Mouse (Mus musculus): ENCODE data around the gene Ndufs6.

Ndufs6 gene

DNA sequence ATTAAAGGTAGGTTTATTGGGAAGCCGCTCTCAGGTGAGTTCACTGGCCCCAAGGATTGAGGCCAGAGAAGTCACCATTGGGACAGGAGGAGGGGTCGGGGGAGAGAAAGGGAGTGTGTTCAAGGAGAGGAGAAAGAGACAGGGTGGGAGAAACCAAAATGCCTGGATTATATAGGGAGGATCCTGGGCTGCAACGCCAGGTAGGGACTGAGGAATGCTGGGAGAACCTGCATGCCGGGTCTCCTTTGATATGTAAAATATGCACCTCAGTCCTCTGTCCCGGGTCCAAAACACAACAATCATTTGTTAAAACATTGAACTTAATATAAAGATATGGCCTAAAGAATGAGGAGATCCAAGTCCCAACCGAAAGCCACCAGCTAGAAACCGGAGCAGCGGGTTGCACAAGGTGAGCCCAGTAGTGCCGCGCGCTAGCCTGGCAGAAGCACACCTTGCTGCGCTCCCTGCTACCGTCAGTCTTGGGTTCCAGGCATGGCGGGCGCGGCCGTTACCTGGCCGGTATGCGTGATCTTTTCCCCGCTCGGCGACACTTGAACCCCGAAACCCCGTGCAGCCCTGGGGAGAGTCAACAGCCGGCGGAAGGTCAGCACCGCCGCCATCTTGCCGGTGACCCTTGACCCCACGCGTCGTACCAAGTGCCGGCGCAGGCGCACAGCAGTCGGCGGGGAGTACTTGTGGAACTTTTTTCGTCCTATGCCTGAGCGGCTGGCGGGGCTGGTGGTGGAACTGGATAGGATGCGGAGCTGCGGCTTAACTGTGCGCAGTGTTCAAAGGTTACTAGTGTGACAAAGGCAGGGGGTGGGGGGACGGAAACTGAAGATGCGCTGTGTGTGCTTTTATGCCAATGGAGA is at the start of gene Ndufs6, which contains the start of gene Mrpl36:
Gene Ndufs6, minus strand, starts transcription at position 716 of the 872 bp plus-strand sequence.
Gene Mrpl36, plus strand, starts transcription at position 687 of the 872 bp plus-strand sequence.
- DNase-seq (ENCODE audit: low spot score in 2 of 2): peak; percentile 89 to 92

DNA sequence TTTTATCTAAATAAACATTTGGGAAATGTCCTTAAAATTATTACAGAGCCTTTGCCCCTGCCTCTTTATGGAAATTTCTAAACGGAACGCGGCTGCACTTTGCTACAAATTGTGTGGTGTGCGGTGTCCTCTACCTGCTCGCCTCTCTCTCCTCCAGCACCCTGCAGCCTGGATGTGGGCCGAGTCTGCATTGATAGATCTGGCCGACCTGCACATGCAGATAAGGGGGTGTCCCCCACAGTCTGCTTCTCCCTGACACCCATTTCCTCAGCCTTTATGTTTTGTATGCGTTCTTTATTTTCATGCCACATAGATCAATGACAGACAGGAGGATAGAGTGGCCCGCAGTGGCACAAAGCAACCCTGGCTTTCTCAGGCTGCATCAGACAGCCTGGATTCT is 49.3 kb upstream of the Ndufs6 start:
- no peak for DNase-seq (ENCODE audit: low spot score in 2 of 2)

DNA sequence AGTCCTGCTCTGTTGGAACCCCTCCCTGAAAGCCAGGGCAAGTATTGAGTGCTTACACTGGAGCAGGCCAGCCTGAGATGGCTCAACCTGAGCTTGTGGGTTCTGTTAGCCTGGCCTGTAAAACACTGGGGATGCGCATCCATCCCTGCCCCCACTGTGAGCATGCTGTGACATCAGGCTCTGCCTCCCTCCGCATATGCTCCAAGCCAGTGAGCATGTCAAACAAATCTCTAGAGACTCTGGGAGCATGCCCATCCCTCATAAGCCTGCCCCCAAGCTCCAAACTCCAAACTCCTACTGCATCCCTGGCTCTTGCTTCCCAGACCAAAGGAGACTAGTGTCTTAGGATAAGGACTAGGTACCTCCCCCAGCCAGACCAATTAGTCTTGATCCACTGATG is 46.3 kb upstream of the Ndufs6 start:
- no peak for DNase-seq (ENCODE audit: low spot score in 2 of 2)

DNA sequence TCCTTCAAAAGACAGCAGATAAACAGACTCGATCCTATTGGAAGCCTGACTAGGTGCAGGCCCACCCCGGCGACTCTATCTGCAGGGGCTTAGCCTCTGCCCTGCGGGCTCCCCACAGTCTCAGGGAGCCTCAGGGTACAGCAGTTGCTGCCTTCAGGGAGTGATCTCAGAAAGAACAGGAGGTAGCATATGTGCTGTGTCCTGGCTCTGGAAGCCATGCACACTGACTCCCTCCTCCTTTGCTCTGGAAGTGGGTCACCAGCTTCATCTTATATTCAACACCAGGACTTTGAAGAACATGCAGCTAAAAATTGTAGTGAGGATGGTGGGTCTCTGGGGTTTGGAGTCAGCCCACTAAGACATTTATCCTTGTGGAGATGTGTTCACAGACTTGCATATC is 45.0 kb upstream of the Ndufs6 start:
- DNase-seq (ENCODE audit: low spot score in 2 of 2): no peak

DNA sequence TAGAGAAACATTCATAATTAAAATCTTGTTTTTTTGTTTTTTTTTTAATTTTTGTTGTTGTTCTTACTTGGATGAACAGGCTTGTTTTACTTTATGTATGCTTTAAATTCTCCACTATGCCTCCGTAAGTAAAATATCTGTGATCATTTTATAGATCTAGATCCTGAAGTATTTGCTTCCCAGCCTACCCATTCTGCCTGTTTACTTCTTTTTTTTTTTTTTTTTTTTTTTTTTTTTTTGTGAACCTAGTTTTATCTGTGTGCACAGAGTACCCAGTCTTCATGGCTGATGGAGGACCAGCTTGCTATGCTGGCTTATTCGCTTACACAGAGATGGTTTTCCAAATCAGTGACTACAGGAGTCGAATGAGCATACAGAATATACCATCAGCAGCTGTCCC is 28.8 kb upstream of the Ndufs6 start:
- DNase-seq (ENCODE audit: low spot score in 2 of 2): no peak

DNA sequence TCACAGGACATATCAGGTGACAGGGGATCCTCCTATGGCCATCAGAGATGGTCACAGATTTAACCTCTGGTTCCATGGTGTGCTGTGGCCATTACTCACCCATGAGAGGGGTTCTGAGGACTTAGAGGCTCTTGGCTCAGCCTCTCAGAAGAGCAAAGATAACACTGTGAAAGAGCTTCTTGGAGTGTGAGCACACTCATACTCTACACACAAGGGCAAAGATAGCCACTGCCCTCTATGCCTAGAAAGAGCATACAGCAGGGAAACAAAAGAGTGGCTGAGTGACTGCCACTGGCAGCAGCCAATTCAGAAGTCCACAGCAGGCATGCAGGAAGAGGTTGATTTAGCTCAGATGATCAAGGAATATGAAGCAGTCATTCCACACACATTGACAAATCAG is 24.1 kb upstream of the Ndufs6 start:
- DNase-seq (ENCODE audit: low spot score in 2 of 2): no peak

DNA sequence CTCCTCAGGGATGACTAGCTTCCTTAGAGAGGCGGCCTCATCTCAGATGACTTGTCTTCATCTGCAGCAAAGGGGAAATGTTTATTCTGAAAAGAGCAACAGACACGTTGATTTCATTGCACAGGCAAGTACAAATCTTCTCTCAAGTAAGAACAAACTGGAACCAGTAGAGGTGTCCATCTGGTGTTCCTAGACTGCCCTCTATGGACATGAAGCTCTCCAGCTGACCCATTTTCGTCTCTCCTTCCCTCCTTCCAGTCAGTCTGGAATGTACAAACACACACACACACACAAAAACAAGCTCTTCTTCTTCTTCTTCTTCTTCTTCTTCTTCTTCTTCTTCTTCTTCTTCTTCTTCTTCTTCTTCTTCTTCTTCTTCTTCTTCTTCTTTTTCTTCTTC is 23.6 kb upstream of the Ndufs6 start:
- no peak for DNase-seq (ENCODE audit: low spot score in 2 of 2)

DNA sequence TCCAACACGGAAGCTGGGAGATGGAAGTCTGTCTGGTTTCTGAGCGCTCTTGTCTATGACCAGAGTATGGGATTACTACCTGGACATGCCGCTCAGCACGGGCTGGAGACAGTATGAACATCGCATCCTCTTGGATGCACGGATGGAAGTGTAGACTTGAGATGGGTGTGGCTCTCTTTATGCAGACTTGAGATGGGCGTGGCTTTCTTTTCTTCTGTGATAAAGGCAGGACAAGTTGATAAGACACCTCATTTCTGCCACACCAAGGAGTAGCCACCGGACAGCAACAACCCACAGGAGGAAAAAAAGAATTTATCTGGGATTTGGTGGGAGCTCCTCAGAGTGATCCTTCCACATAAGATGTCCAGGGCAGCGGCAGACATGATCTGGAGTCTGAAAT is 22.4 kb upstream of the Ndufs6 start:
- no peak for DNase-seq (ENCODE audit: low spot score in 2 of 2)

DNA sequence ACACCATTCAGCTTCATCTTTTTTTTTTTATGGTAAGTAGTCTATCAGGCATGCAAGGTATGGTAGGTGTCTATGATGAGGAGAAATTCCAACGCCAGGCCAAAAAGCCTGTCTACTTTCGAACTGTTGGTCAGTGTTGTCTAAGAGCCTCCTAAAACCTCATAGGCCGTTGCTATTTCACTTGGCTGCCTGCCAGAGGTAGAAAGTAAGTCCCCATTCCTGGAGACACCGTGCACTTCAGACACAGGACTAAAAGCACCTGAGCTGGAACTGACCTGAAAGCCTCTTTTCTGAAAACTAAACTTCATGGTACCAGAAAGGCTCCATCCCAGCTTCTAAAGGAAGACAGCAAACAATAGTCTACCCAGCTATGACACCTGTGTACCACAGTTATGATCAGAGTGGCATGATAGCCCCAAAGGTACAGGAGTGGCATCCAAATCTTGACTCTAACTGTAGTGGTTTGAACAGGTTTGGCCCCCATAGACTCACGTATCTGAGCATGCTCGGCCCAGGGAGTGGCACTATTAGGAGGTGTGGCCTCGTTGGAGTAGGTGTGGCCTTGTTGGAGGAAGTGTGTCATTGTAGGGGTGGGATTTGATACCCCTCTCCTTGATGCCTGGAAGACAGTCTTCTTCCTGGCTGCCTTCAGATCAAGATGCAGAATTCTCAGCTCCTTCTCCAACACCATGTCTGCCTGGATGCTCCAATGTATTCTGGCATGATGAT is 19.7 kb upstream of the Ndufs6 start:
- DNase-seq (ENCODE audit: low spot score in 2 of 2): no peak

DNA sequence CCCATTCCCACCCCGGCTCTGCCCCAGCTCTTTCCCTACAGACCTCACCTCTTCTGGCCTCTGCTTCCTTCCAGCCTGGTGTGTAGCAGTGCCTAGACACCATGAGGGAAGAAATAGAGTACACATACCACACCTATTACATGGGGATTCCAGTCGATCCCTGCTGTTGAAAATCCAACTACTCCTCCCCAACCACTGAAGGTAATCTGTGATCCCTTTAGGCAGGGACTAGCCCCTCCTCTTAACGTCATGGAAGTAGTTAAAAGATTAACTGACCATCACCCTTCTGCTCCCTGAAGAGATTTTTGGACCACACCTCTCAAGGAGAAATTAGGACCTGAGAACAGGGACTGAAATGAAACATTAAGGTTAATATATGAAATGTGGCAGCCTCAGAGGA is 18.8 kb upstream of the Ndufs6 start:
- DNase-seq (ENCODE audit: low spot score in 2 of 2): no peak

DNA sequence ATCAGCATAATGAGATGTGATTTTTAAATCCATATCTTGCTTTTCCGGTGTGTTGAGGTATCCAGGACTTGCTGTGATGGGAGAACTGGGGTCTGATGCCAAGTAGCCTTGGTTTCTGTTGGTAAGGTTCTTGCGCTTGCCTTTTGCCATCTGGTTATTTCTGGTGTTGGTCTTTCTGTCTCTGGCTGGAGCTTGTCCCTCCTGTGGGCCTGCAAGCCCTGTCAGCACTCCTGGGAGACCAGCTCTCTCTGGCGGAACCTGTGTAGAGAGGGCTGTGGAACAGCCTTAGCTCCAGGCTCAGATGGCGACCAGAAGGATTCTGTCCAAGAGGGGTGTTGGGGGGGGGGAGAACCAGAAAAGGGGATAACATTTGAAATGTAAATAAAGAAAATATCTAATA is 18.4 kb upstream of the Ndufs6 start:
- no peak for DNase-seq (ENCODE audit: low spot score in 2 of 2)

DNA sequence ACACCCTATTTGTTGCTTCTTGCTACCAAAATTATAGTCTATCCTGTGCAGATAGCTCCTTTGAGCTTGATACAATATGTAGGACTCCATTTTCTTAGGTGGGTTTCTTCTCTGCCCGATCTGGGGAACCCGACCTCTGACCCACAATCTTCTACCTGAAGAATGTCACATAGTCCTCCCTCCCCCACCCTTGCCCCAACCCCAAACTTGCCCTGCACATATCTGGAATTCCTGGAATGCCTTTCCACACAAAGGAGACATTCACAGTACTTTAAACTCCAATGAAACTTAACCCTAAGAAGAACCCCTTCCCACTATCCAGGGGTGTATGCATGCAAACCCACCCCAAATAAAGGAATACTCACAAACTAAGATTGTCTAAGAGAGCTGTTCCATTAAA is 17.8 kb upstream of the Ndufs6 start:
- no peak for DNase-seq (ENCODE audit: low spot score in 2 of 2)

DNA sequence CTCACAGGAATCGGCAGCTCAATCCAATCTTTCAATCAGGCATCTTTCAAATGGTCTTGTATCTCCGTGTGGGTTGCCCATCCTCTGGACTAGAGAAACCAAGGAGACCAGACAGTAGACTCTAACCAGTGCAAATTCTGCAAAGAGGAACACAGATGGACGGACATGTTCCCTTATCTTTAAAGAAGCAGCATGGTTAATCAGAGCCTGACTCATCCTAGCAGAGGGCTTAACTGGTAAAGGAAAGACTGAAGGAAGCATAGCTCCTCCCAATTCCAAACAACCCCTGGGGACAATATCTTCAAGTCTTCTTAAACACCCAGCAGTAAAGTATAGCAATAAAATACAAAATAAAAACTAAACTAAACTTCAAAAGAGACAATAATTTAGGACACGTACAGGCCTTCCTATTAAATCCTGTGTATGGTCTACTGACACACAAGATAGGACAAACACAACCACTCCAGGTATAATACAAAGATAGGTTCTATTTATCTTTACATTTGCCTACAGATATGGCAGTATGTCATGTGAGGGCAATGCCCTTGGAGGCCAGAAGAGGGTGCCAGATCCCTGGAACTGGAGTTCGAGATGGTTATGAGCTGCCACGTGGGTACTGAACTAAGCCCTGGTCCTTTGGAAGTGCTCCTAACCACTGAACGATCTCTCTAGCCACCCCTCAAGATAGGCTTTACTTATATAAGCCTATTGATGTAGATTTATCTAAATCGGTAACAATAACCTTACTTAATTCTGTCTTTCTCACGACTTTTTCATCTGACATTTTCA is 17.0 kb upstream of the Ndufs6 start:
- no peak for DNase-seq (ENCODE audit: low spot score in 2 of 2)

DNA sequence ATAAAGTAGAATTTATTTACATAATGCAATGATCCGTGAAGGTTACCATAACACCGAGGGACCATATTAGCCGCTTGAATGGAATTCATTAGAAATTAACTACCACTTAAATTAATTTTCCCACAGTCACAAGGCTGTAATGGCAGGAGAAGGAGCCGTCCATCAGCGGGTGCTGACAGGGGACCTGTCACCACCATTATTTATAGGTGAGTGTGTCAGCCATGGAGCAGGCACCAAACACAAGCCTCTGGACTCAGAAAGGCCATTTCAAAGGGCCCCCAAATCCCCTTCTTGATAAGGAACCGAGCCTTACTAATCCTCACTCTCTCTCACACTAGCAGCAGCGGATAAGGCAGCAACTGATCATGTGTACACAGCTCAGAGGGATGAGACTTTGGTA is 8.4 kb upstream of the Ndufs6 start:
- no peak for DNase-seq (ENCODE audit: low spot score in 2 of 2)

DNA sequence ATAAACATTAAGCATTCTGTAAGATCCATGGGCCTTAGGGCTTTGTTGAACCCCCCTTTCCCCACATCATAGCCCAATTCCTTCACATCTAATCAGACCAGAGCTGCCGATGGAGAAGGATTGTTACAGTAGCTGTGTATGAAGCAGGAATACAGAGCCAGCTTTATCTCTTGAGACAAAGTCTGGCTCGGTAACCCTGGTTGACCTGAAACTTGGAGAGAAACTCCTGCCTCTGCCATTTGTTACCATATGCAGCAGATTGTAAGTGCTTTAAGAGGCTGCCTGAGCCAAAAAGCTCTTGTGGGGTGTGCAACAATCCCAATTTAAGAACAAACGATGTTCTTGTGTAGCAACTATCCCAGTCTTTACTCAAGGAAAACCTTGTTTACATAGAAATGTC is 3.4 kb upstream of the Ndufs6 start:
- DNase-seq (ENCODE audit: low spot score in 2 of 2): no peak

DNA sequence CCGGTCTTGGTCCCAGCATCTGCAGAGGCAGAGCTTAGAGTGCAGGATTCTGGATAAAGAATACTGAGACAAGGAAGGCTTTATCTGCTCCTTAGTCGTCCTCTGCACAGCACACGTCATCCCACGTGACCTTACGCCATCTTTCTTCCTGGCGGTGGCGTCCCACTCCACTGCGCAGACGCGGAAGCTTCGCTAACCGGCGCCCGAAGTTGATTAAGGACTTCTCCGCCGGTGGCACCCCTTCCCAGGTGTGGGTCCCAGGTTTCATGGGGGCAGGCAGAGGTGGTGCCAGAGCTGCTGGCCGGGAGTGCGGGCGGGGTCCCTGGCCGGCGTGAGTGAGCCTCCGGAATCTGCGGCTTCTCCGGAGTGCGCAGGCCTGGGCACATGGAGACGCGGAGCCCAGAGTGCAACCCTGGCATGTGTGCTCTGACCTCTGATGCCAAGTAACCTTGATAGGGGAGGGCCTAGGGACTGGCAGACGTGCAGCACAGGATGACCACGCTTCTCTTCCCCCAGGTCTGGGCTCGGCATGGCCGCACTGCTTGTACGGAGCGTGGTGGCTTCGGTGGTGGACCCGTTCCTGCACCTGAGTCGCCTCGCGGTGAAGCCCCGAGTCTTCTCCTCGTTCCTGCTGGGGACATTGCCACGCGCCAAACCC is 2.6 kb upstream of the Ndufs6 start:
- DNase-seq (ENCODE audit: low spot score in 2 of 2): peak; percentile 90 to 92

DNA sequence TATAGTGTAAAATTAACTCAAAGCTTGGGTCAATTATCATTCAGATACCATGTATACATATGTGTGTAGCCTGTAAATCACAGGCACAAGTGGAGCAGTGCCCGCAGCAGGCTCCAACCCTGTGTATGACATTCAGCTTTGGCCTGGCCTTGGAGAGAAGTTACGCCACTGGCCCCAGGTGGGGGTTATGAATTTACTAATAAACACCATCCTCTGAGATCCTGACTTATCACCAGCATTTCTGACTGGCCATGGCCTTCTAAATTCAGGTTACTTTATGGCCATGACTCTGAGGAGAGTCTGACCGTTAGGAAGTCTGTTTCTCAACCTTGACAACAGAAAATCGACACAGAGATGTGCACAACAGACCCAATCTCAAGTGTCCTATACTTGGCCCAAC is 4.9 kb downstream of the Ndufs6 start:
- no peak for DNase-seq (ENCODE audit: low spot score in 2 of 2)

DNA sequence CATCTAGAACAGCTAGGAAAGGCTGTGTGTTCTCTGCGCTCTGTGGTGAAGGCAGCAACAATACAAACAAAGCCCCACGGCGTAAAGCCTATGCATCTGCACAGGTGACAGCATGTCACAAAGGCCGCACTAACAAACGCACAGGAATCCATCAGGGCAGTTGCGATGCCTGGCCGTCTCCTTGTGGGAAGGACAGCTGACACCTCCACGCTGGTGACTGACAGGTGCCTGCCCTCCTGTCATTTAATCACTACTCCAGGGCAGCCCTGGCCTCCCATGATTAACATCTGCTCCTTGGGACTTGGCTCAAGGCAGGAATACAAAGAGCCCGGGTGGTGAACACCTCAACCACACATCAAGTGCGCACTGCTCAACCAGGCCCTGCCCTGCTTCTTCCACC is 5.7 kb downstream of the Ndufs6 start:
- no peak for DNase-seq (ENCODE audit: low spot score in 2 of 2)

DNA sequence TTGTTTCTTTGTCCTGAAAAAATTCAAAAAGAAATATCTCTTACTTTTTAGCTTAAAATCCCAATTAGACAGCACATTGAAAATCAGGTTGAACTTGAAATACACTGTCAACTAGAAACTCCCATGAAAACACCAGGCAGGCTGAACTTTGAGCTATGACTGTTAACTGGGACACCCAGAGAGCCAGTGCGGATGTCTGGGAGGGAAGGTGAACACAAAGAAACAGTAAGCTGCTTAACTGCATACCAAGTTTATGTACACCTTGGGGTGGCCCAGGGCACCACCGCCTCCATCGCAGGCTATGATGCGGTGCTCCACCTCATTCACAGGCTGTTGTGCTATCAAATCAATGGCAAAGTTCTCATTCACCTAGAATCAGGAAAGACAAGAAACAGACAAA is 8.3 kb downstream of the Ndufs6 start:
- DNase-seq (ENCODE audit: low spot score in 2 of 2): no peak

DNA sequence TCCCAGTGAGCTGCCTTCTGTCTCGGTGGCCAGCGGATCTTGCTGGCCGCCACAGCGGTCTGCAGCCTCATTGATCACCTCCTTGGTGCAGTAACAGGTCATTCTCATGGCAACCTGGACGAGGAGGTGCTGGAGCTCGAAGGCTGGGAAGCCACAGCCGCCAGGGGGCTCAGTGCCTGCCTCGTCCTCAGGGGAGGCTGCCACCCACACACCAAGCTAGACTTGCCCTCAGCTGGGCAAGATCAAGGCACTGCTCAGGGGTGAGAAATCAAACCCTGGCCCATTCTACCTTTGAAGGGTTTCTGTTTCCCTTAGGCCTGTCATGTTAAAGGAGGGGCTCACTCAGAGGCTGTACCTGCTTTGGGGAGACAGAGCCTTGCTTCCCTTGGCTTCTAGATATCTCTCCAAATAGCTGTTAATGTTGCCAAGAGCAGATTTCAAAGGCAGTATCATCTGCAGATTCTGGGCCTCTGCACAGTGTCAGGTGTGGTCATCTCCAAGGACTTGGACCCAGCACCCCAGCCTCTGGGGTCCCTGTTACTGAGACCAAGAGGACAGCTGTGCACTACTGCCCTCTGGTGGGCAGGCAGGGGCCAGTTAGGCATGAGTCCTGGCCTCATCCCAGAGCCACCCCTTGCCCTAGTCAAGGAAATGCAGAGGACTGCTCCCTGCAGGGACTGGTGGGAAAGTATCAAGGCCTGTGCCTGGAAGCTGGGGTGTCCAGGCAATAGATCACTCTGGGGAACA is 18.0 kb downstream of the Ndufs6 start:
- DNase-seq (ENCODE audit: low spot score in 2 of 2): peak in 1 of 2 experiments; percentile 19

DNA sequence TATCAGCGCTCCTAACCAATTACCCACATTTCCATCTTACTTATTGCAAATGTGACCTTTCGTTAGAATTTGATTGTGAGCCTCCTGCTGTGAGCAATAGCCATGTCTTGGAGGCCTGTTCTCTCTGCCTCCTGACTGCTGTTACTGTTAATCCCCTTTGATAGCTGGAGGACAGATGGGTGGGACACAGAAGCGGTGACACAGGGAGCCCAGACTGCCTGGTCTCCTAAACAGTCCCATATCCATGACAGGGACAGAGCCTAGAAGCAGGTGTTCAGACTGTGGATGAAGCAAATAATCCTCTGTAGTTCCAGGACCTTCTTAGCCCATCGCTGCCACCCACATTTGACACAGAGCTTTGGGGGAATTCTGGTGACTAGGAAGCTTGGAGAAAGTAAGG is 21.9 kb downstream of the Ndufs6 start:
- DNase-seq (ENCODE audit: low spot score in 2 of 2): no peak

Data from right cerebral cortex, adult 2 months (tissue).